Mouse (Mus musculus) CD8-positive naive resting alpha-beta T cell, adult 2 months (primary cell): ENCODE results near the gene Gp1ba.

Experiments
- DNase-seq, 2 experiments: peaks; one replicate each; pipeline ENCODE4 v3.0.0; 2022; ENCODE audit warnings: low read depth in 2 of 2, low spot score in 2 of 2

Gp1ba gene

DNA sequence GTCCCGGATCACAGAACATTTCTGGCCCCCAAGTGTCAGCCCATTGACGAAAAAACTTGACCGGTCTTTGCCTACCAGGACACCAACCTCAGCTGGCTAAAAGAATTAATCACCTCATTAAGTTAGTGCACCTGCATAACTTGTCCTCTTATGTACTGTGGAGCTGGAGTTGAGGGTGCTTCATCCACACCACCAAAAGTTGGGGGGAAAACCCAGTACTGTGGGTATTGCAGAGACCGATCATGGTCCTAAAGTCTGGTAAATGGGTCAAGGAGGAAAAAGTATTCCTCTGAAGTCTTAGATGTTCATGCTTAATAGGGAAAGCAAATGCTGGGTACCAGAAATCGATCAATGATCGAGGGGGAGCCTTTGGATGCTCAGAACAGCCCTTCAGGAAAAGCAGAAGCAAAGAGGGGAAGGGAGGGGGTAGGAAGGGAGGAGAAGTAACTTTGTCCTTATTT, 14.0 kb downstream of the Gp1ba start:
- DNase-seq: peak in 1 of 2 experiments; percentile 37

GRCm38 (mm10) chr11:70653345-70654197, 14.6 kb downstream of the Gp1ba start:
- DNase-seq: peak; percentile 41 to 51

GRCm38 (mm10) chr11:70654198-70654922, 15.4 kb downstream of the Gp1ba start, which contains the start of gene Pfn1:
Pfn1 (minus strand) TSS chr11:70654644.
- peak; percentile 64 to 67 for DNase-seq

DNA sequence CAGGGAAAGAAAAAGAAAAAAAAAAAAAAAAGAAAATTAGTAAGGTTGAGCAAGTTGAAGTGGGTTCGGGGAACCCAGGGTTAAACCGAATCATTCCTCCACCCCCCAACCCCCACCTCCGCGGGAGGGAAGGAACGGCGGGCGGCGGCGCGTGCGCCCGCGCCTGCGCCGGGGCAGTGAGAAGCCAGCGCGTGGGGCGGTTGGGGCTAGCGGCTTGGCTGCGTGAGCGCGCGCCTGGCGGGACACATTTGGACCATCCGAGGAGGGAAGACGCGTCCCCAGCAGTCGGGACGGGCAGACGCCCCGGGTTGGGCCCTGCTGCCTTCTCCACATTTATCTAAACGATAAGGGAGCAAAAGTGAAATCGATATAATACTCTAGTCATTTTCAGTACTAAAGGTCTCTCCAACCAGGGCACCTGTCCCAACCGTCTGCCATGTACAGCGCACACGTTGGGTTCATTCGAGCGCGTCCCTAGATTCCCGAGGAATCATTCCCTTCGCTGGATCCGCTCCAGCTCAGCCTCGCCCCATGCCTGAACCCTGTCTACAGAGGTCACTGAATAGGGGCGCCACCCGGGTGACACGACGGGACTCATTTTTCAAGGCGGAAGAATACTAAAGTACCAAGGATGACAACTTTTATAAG, 16.1 kb downstream of the Gp1ba start:
- DNase-seq: peak; percentile 50 to 68

- DNase-seq: peak; percentile 26
Observed at GRCm38 (mm10) chr11:70655571-70656455, 16.9 kb downstream of the Gp1ba start.

GRCm38 (mm10) chr11:70656456-70656927, 17.6 kb downstream of the Gp1ba start:
- no peak for DNase-seq

DNA sequence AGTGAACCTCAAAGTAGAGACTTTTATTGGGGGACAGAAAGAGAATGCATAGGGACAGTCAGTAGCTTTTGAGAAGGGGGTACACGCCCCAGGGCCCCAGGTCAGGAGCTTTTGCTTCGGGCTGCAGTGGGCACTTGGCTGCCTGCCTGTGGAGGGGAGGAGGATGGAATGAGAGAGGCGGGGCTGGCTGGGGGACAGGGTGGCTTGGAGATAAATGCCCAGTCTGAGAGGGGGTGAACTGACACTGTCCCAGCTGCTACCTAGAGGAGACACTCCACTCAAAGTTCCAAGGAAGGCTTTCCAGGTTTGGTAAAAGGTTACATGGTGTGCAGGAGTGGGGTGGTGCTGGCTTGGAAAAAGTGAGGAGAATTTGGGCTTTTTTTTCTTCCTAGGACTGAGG, 18.0 kb downstream of the Gp1ba start, which contains the start of gene Eno3:
Gene Eno3, plus strand, starts transcription at position 239 of the 400 bp plus-strand sequence.
- no peak for DNase-seq

GRCm38 (mm10) chr11:70657573-70657972, 18.7 kb downstream of the Gp1ba start:
- DNase-seq: no peak

- DNase-seq: no peak
Observed at GRCm38 (mm10) chr11:70657991-70658390, 19.1 kb downstream of the Gp1ba start.

- no peak for DNase-seq
Observed at GRCm38 (mm10) chr11:70658521-70658920, 19.6 kb downstream of the Gp1ba start.

DNA sequence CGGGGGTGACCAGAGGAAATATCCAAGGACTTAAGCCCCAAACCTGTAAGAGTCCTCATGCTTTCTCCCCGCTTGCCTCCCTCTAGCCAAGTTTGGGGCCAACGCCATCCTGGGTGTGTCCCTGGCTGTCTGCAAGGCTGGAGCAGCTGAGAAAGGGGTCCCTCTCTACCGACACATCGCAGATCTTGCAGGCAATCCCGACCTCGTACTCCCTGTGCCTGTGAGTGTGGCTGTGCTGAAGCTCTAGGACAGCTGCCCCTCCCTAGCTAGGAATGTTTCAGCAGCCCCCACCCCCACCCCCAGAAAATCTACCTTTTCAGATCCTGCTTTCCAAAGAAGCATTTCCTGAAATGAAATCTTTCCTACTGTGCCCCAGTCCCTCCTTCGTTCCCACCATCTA, 20.0 kb downstream of the Gp1ba start:
- no peak for DNase-seq

DNA sequence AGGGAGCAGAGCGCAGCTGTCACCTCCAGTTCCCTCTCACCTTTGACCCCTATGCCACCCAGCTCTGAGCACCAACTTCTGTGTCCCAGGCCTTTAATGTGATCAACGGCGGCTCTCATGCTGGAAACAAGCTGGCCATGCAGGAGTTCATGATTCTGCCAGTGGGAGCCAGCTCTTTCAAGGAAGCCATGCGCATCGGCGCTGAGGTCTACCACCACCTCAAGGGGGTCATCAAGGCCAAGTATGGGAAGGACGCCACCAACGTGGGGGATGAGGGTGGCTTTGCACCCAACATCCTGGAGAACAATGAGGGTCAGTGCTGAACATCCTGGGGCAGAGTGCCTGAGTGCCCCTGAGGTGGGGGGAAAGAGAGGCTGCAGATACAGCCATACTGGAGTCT, 21.6 kb downstream of the Gp1ba start:
- DNase-seq: no peak

- DNase-seq: no peak
Observed at GRCm38 (mm10) chr11:70663101-70663500, 24.2 kb downstream of the Gp1ba start.

GRCm38 (mm10) chr11:70663957-70664356, 25.0 kb downstream of the Gp1ba start:
- DNase-seq: no peak

DNA sequence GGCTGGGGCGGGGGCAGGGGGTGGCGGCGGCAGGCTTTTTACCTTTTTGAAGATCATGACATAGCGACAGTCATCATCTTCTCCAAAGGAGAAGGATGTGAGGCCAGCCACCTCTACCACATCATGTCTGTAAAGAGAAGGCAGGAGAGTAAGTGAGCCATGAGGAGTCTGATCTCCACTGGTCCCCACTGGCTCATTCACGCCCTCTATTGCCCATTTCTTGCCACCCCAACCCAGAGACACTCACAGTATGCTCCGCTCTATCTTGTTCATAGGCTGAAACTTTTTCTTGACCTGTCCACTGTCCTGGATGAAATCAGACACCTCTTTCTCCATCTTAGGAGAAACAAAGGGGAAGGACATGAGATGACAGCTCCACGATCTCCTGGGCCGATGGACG, 25.8 kb downstream of the Gp1ba start:
- no peak for DNase-seq

DNA sequence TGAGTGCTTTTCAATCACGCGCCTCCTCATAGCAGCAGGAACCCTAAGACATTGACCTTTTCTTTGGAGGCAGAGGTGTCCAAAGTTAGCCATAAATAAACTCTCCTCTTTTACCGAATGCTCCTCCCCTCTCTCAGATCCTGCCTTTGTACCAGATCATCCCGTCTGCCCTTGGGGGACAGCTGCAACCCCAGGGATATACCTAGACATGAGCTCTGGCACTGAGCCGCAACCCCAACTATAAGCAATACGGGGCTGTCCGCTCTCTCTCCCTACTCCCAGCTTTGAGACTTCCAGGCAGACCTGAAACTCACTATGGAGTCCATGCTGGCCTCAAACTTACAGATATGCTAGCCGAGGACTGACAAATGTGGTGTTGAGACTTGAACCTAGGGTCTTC, 27.8 kb downstream of the Gp1ba start:
- DNase-seq: no peak

DNA sequence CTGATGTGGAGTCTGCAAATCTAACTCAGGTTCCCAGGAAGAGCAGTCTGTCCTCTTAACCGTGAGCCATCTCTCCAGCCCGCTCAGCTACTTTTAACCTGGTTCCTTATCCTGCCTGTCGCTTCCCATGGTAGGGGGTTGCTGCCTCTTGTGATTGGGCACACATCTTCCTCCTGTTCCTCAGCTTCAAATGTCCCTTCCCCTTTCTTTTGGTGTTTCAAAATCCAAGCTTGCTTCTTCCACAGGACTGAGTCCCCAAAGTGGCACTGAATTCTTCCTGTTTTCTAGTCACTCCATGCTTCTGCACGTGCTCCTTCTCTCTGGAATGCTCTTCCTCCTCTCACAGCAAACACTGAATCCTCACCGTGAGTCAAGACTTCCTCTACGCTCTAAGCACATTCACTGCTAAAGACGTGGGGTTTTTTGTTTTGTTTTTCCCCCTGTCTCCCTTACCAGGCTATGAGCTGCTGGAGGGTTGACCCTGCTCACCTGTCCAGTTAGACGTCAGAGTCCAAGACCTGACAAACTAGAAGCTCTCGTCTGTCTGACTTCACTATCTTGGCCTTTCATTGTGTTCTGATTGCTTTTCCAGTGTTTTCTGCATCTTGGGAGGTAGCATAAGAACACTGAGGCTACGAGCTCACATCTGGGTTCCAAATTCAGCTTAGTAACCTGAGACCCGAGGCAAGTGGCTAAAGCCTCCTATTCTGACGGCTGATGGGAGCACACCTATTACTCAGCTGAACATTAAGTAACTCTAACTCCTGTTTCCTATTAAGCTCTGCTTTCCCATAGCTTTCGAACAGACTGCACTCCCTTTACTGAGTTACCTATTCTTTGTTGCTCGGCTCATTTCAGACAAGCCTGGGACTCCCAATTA, 28.6 kb downstream of the Gp1ba start:
- no peak for DNase-seq

- no peak for DNase-seq
Observed at GRCm38 (mm10) chr11:70668335-70668770, 29.4 kb downstream of the Gp1ba start.

GRCm38 (mm10) chr11:70668771-70669505, 30.0 kb downstream of the Gp1ba start, which contains the start of gene Spag7:
Spag7 (minus strand) TSS chr11:70669416.
- DNase-seq: peak; percentile 89 to 95
